Comparison of ENCODE assay signal across 7 mouse cellular contexts in the genomic region with DNA sequence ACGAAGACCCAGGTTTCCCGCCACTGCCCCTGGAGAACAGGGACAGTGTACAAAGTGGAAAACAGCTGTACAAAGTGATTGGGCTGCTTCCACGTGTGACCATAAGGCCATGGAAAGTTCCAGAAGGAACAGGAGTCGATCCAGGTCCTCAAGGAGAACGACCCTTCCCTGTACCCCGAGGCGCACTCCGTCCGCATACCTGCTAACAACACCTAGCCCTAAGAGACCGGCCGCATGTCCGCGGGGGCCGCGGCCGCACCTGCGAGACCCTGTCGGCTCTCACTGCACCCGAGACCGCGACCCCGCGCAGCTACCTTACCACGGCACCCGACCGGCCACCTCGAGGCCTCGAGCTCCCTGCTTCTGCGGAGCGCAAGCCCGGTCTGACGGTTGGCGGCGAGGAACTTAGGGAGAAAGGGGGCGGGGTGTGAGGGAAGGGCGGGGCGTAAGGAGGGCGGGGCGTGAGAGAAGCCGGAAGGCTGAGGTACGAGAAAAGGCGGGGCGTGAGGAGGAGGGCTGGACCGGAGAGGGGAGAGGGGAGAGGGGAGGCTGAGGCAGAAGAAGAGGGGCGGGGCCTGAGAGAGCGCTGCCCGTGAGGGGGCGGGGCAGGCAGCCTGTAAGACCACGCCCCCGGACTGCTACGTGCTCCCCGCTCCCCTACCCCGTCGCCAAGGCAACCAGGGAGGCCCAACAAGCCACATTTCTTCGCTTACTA. TPM values are rescaled to one million over a fixed set of nuclear protein-coding genes. Genes with fewer than 3 reads are reported as not detected.
DNase-seq lines count a peak whose midpoint lies in the region; ATAC-seq lines count a peak whose summit lies in the region.

A gene (minus strand): TSS at position 413 of the 715 bp plus-strand sequence.

- no peaks in the 10 kb centered on the region for H3K36me3 ChIP-seq in heart, embryonic 16.5 days (ENCODE audit: control insufficient read depth, insufficient read depth)
- no peaks in the 10 kb centered on the region for H3K36me3 ChIP-seq in liver, embryonic 15.5 days (replicated peaks)
- H3K36me3 ChIP-seq in neural tube, embryonic 11.5 days (ENCODE audit: control insufficient read depth, insufficient read depth, low read length) = no peaks in the 10 kb centered on the region
- H3K36me3 ChIP-seq in stomach, embryonic 14.5 days (ENCODE audit: control insufficient read depth, insufficient read depth, low read length) = no peaks in the 10 kb centered on the region

- H3K9me3 ChIP-seq in heart, embryonic 16.5 days (replicated peaks; ENCODE audit: control insufficient read depth, low read length) = no peaks in the 10 kb centered on the region
- H3K9me3 ChIP-seq in liver, embryonic 15.5 days (replicated peaks) = no peaks in the 10 kb centered on the region
- H3K9me3 ChIP-seq in neural tube, embryonic 11.5 days (ENCODE audit: control insufficient read depth, low read length) = no peaks in the 10 kb centered on the region
- H3K9me3 ChIP-seq in stomach, embryonic 14.5 days (ENCODE audit: control insufficient read depth, low read depth, low read length) = no peaks in the 10 kb centered on the region

- ATAC-seq in erythroid progenitor cell, adult 5-6 weeks (replicated peaks; ENCODE audit: low FRiP score, poor library complexity, severe bottlenecking) = peak; percentile 80
- peak; percentile 74 for ATAC-seq in heart, embryonic 16.5 days (replicated peaks; ENCODE audit: extremely low read depth, insufficient read depth, low FRiP score)
- ATAC-seq in liver, embryonic 15.5 days (ENCODE audit: insufficient read depth) = peak; percentile 81
- ATAC-seq in neural tube, embryonic 11.5 days (ENCODE audit: insufficient read depth, low FRiP score, low TSS enrichment) = peak; percentile 87
- ATAC-seq in stomach, embryonic 14.5 days (ENCODE audit: insufficient number of reproducible peaks, insufficient read depth, low FRiP score, low read depth) = peak; percentile 86

- peak within 1 kb of the TSS; percentile 31; the same call in 1 of the 2 replicates for H3K9ac ChIP-seq in heart, embryonic 16.5 days (ENCODE audit: low read length)
- no peak within 1 kb of the TSS for H3K9ac ChIP-seq in liver, embryonic 15.5 days
- peak within 1 kb of the TSS; percentile 43 for H3K9ac ChIP-seq in neural tube, embryonic 11.5 days (ENCODE audit: low read length)
- H3K9ac ChIP-seq in stomach, embryonic 14.5 days (replicated peaks; ENCODE audit: low read depth, low read length) = no peak within 1 kb of the TSS; the same call in 1 of the 2 replicates

- peak within 1 kb of the TSS; percentile 34 for H3K4me3 ChIP-seq in brown adipose tissue, adult 24 weeks (ENCODE audit: insufficient read depth, low read depth, low read length)
- H3K4me3 ChIP-seq in heart, embryonic 16.5 days (ENCODE audit: low read length) = peak within 1 kb of the TSS; percentile 47
- peak within 1 kb of the TSS; percentile 42 for H3K4me3 ChIP-seq in liver, embryonic 15.5 days (replicated peaks)
- H3K4me3 ChIP-seq in neural tube, embryonic 11.5 days (ENCODE audit: low read depth, low read length) = peak within 1 kb of the TSS; percentile 38
- H3K4me3 ChIP-seq in stomach, embryonic 14.5 days (ENCODE audit: low read depth, low read length) = peak within 1 kb of the TSS; percentile 41

- H3K4me2 ChIP-seq in heart, embryonic 16.5 days (ENCODE audit: low read depth, low read length) = peak within 1 kb of the TSS; percentile 71
- peak within 1 kb of the TSS; percentile 67 for H3K4me2 ChIP-seq in liver, embryonic 15.5 days
- H3K4me2 ChIP-seq in neural tube, embryonic 11.5 days (ENCODE audit: low read depth) = peak within 1 kb of the TSS; percentile 59
- peak within 1 kb of the TSS; percentile 84 for H3K4me2 ChIP-seq in stomach, embryonic 14.5 days (replicated peaks; ENCODE audit: low read depth, low read length)

- 11% methylated on average over 51 of the region's 55 CpGs for WGBS in heart, embryonic 16.5 days
- WGBS in liver, embryonic 15.5 days (ENCODE audit: insufficient replicate concordance) = 12% methylated on average over 52 of the region's 55 CpGs
- WGBS in neural tube, embryonic 11.5 days = 14% methylated on average over 54 of the region's 55 CpGs
- WGBS in stomach, embryonic 14.5 days = 12% methylated on average over 51 of the region's 55 CpGs

- H3K4me1 ChIP-seq in brown adipose tissue, adult 24 weeks (ENCODE audit: control insufficient read depth, insufficient read depth, insufficient read length, low read length) = peaks cover 3% of the 10 kb centered on the region
- H3K4me1 ChIP-seq in heart, embryonic 16.5 days (ENCODE audit: control insufficient read depth, insufficient read depth, low read length) = peaks cover 11% of the 10 kb centered on the region; the same call in 1 of the 2 replicates
- H3K4me1 ChIP-seq in liver, embryonic 15.5 days (replicated peaks) = peaks cover 14% of the 10 kb centered on the region
- peaks cover 4% of the 10 kb centered on the region; the same call in 1 of the 2 replicates for H3K4me1 ChIP-seq in neural tube, embryonic 11.5 days (ENCODE audit: control insufficient read depth, insufficient read depth, low read length)
- H3K4me1 ChIP-seq in stomach, embryonic 14.5 days (ENCODE audit: control insufficient read depth, insufficient read depth, low read length) = no peaks in the 10 kb centered on the region

- H3K27me3 ChIP-seq in heart, embryonic 16.5 days (ENCODE audit: control insufficient read depth, insufficient read depth, low read length) = no peaks in the 10 kb centered on the region
- H3K27me3 ChIP-seq in liver, embryonic 15.5 days = peaks cover 3% of the 10 kb centered on the region; the same call in 1 of the 2 replicates
- H3K27me3 ChIP-seq in neural tube, embryonic 11.5 days (ENCODE audit: control insufficient read depth, insufficient read depth, low read length) = no peaks in the 10 kb centered on the region
- H3K27me3 ChIP-seq in stomach, embryonic 14.5 days (ENCODE audit: control insufficient read depth, insufficient read depth, low read length) = no peaks in the 10 kb centered on the region

- peak; percentile 88 for DNase-seq in kidney, postnatal 14 days
- DNase-seq in neural tube, embryonic 11.5 days (ENCODE audit: low spot score) = peak; percentile 93

- H3K27ac ChIP-seq in brown adipose tissue, adult 24 weeks (replicated peaks; ENCODE audit: low read depth, low read length) = no peak within 1 kb of the TSS
- H3K27ac ChIP-seq in heart, embryonic 16.5 days (ENCODE audit: low read length) = no peak within 1 kb of the TSS
- H3K27ac ChIP-seq in liver, embryonic 15.5 days (replicated peaks) = no peak within 1 kb of the TSS
- H3K27ac ChIP-seq in neural tube, embryonic 11.5 days (ENCODE audit: low read depth, low read length) = no peak within 1 kb of the TSS
- H3K27ac ChIP-seq in stomach, embryonic 14.5 days (ENCODE audit: low read length) = no peak within 1 kb of the TSS

RNA-seq across cellular contexts. Expression of the gene that starts here (rescaled TPM):
- polyA plus RNA-seq in brown adipose tissue, adult 24 weeks (2012; ENCODE audit: insufficient read depth, insufficient read length, missing spikeins) = 0.32 and 0.46 TPM in 2 replicates
- not detected in 2 replicates for total RNA-seq in erythroid progenitor cell, adult 5-6 weeks (2015; ENCODE audit: low replicate concordance)
- 1.3 TPM in 1 of 2 replicates, not detected in the other for total RNA-seq in erythroid progenitor cell, adult 5-6 weeks (2017; ENCODE audit: low replicate concordance)
- 0.49 and 0.81 TPM in 2 replicates for polyA plus RNA-seq in heart, embryonic 16.5 days (2015; fragmentation: Nextera tagmentation; extraction: Ambion mirVana)
- 0.10 and 0.14 TPM in 2 replicates for polyA plus RNA-seq in liver, embryonic 15.5 days (2015; fragmentation: Nextera tagmentation; extraction: Ambion mirVana)
- 0.61 and 0.77 TPM in 2 replicates for polyA plus RNA-seq in neural tube, embryonic 11.5 days (2014; fragmentation: Nextera tagmentation; extraction: Ambion mirVana)
- 0.86 and 1.1 TPM in 2 replicates for polyA plus RNA-seq in stomach, embryonic 14.5 days (2014; fragmentation: Nextera tagmentation; extraction: Ambion mirVana)

Comparison
In these comparisons a context has a peak if more than half of its experiments do, and no peak if none do; other contexts are left out.
1. Peak in ATAC-seq, H3K4me3 ChIP-seq, H3K9ac ChIP-seq and H3K4me2 ChIP-seq in heart, embryonic 16.5 days; RNA of the gene not detected or under 1 TPM.
2. Peak in ATAC-seq, H3K4me3 ChIP-seq and H3K4me2 ChIP-seq in liver, embryonic 15.5 days; RNA of the gene not detected or under 1 TPM.
3. Peak in DNase-seq, ATAC-seq, H3K4me3 ChIP-seq, H3K9ac ChIP-seq and H3K4me2 ChIP-seq in neural tube, embryonic 11.5 days; RNA of the gene not detected or under 1 TPM.